Mouse (Mus musculus): Measurements from ENCODE around the gene 3110009E18Rik. TPM values are rescaled to one million over a fixed set of nuclear protein-coding genes. Genes with fewer than 3 reads are reported as not detected.

3110009E18Rik gene
- total RNA-seq, 2 experiments from 2014 or later: 6.6 to 10.3 TPM

DNA sequence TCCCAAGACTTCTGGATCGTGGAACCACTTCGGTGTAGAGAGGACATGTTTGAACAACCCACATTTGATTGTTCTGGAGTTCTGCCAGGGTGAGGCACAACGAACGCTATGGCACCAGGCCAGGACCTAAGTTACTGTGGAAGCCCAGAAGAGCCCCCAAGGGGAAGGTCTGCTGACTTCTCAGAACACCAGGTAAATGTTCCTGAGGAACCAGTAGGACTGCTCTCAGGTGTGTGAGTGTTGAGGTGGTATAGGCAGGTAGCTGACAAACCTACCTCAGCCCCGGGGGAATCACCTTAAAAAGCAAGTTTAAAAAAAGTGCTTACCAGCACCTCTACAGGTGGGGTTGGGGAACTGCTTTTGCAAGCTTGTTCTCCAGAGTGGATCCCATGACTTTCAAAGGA, 15.4 kb upstream of the 3110009E18Rik start:
- DNase-seq: peak; percentile 21

DNA sequence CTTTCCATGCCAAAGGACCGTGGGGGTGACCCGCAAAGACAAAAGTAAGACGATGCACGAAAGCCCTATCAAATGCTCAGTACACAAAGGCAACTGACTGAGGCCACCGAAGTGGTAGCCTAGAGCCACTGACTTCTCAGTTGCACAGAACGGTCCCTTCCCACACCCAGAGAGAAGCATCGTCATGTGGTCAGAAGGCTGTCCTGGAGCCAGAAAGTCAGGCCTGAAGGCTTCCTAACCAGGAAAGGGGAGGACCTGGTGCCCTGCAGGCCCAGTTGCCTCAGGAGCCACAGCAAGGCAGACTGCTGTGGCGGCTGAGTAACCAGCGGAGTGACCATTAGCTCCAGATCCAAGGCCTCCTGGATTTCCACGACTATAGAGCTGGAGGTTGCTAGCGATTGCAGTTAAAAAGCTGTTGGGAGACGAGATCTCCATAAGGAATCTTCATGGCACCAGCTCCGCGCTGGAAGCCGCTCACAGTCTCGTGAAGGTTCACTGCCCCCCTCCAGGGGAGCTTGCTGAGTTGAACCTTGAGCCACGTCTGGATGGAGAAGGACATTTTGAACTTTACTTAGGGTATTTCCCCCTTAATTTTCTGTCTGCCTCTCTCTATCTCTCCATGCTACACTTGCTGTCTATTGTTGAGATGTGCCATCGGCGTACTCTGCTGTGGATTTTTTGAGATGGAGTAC, 11.1 kb upstream of the 3110009E18Rik start:
- no peak for DNase-seq

DNA sequence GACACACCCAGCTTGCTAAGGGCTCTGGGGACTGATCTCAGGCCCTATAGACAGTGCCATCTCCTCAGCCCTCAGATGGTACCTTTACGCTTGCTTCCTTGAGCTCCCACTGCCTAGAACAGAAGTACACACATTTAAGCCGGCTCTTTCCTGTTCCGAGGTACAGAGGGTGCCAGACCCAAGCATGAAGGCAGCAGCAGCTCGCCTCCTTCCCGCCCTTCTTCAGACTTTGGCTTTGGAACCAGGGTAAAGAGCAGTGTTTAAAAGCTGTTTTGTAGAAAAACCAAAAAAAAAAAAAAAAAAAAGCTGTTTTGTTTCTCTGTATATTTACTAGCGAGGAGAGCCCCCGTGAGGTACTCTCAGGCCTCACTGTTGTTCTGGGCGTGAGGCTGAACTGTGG, 9.2 kb upstream of the 3110009E18Rik start:
- no peak for DNase-seq

DNA sequence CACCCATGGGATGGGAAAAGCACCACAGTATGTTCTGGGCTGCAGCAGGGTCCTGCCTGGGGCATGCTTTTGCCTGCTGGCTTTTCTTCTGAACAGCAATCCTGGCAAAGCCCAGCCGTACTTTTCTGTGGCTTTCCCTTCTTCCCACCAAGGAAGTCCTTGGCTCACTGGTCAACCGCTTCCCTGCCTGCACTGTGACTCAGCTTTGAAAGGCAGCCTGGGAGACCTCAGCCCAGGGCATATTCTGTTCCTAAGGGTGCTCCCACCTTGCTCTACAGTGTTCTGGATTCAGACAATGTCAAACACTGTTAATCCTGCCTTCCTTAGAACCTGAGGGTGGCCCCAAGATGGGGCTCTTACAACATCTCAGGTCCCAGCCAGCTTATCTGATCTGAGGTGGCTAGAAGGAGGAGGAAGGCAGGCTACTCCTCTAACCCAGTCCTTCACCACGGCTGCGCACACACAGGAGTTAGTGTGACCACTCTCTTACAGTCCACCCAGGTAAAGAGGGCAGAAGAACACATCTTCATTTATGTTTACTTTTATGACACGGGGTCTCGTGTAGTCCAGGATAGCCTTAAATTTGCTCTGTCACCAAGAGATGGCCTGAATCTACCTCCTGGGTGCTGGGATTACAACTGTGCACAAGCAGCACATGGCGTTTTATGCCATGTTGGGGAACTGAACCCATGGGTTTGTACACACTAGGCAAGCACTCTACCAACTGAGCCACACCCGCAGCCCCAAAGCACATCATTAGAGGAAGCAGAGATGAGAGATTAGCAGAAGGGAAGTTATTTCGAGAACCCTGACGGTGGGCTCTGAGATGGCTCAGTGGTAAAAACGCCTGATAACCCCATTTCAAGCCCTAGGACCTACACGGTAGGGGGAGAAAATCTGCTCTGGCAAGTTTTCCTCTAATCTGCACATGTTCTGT, 8.5 kb upstream of the 3110009E18Rik start:
- no peak for DNase-seq

DNA sequence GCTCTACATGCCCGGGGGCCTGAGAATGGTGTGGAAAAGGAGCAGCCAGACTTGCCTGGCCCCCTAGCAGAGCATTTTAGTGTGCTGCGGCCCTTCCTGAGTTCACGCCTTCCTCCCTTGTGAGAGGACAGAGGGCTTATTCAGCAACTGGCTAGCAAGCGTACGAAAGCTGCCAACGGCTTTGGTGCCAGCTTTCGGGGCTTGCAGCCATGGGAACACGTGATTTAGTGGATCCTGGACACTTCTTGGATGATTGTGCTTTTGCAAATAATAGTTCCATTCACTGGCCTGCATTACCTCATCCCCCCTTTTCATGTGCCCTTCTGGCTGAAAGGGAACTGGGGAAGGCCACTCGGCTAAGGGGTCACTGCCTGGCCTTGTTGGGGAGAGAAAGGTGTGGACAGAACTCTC, 5.3 kb upstream of the 3110009E18Rik start:
- peak; percentile 69 for DNase-seq

DNA sequence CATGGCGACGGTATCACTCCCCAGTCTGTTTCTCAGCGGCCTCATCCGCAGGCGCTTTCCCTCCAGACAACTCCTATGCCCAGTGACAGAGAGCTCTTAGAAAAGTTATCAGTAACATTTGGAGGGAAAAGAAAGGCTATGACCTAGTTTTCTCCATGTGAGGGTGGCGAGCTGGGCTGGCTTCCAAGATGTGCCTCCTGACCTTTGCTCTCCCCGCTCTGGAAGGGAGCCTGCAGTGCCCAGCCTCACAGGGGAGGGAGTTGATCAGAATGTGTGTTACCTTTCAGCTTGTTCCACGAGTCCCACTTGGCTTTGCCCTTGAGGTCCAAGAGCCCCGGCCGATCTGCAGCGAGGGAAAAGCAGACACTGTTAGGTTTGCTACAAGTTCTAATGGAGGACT, 4.9 kb upstream of the 3110009E18Rik start:
- peak; percentile 39 for DNase-seq

DNA sequence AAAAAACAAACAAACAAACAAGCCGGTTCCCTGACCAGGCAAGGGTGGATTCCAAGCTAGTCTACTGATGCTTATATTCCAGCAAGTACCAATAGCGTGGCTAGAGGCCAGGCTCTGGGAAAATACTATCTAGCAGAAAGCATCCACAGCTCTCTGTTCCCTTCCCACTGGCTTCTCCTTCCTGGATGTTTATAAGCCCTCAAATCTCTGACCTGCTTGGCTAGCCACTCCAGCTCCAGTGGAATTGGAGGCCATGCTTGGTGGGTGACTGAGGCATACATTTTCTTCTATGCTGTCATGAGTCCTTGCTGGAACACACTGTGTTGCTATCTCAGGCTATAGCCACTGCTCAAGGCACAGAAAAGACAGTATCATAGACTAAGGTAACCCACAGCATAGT, 2.1 kb upstream of the 3110009E18Rik start:
- no peak for DNase-seq

DNA sequence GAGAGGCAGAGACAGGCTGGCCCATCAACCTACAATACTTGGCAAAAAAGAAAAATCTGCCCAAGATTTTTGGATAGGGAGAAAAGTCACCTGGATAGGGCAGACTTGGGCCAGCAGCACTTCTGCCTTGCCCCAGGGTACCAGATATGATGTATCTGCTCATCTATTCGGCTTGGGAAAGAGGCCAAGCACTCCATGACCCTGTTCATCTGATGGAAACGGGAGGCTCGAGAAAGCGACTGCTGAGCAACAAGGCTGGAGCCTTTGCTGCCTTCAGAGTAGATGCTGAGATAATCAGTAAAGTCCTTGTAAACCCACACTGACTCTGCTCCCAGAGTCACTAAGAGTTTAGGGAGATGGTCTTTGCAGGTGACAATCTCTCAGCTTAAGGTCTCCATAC, 1.6 kb upstream of the 3110009E18Rik start:
- no peak for DNase-seq

DNA sequence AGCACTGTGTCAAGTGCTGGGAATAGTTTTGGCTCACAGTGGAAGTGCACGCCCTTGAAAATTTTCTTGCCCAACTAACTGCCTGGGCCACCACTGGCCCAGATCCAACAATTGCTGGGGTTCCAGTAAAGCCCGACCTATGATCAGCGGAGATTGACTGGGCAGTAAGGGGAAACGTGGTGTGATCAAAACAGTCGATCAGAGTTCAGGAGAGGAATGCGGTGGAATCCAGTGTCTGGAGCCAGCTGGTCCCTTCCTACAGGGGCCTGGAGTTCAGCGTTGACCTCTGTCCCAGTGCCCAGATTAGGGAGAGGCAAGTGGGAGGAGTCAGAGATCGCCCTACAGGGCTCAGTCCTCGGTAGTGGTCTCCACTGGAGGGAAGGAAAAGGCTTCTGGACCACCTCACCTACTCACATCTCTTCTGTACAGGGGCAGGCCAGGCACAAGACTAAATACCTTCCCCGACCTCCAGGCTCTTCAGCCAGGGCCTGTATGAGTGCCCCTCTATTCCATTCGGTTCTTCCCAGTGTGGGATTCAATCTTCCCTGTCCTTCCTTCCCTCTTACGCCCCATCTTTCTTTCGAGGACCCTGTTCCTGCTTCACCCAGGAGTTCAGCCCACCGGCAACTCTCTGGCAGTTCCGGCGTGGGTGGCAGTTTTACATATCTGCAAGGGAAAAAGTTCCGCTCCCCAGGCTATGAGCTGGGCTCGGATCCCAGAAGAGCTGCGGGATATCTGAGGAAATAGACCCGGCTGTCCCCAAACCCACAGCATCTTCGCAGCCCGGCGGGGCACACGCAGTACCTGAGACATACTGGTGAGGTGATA, 632 bp upstream of the 3110009E18Rik start:
- peak; percentile 63 for DNase-seq

DNA sequence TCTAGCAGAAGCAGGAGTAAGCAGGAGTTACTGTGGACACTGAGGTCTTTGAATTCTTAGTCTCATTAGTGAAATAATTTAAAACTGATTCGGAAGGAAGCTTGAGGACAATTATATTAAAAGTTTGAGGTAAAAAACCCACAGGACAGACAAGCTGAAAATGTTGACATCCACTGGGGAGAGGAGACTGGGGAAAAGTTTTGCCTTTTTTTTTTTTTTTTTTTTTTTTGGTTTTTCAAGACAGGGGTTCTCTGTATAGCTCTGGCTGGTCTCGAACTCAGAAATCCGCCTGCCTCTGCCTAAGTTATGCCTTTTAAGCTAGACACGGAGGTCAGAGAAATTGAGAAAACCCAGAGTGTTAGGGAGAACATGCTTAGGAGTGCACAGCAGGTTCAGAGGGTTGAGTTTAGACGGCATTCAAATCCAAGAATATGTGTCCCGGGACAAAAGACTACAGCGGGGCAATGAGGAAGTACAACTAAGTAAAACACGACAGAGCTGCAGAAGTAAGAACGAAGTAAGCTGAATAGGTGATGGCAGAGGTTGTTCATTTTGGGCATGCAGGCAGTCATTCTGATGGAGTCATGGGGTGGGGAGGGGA, 1.0 kb downstream of the 3110009E18Rik start:
- no peak for DNase-seq

DNA sequence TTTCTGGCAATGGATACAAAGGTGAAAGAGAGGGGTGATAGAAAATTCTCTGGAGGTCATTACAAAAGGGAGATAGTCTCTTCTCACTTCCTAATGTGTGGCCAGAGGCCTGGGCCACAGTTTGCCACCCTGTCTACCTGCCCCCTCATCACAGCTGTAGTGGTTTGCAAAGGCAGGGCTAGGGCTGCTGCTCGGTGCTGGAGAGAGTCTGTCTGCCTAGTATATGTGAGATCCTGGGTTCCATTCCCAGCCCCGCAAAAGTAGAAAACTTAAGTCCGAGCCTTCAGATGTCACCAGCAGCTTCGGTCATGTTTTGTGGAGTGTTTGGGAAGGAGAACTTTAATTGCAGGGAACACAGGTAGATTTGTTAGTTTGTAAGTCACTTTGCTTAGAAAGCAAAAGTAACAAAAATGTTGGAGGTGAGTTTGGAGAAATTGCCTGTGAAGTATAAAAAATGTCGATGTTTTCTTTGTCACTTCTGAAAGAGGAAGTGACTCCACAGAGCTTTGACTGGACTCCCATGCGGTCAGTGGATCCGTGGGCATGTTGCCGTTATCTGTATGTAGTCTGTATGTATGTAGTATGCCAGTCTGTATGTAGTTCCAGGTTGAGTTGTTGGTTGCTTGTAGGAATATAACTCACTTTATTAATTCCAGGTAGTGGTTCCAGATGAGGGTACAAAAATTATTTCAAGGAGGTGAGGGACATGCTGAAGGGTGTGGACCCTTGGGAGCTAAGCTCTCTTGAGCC, 1.8 kb downstream of the 3110009E18Rik start:
- DNase-seq: no peak

DNA sequence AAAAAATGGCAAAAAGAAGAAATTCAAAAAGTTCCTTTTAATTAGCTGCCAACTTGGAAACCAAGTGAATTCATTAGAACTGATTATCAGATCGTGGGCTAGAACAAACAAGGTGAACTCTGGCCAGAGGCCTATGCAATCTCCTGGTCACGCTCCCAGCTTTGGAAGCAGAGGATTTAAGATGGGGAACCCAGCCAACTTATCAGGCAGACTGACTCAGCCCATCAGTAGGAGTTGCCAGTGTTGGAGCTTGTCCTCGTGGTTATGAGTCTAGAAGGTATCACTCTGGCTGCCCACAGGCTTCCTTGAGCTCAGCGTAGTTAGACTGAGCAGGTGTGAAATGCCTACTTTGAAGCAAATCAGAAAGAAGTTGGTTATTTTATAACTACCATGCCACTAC, 3.9 kb downstream of the 3110009E18Rik start:
- no peak for DNase-seq

DNA sequence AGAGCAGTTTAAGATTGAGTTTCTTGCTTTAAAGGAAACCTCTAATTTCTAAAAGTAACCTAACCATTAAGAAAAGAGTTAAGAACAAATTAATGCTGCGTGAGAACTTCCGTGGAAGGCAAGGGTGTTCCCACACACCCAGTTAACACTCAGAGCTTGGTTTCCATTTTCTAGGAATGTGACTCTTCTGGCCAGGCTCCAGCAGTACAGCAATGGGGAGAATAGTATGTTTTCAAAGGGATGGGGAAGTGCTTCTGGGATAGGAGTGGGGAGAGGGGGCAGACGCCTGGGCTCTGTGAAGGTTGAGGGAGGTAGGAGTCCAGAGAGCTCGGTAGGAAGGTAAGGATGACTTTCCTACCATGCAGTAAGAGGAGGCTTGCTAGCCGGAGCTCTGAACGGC, 4.5 kb downstream of the 3110009E18Rik start:
- no peak for DNase-seq

DNA sequence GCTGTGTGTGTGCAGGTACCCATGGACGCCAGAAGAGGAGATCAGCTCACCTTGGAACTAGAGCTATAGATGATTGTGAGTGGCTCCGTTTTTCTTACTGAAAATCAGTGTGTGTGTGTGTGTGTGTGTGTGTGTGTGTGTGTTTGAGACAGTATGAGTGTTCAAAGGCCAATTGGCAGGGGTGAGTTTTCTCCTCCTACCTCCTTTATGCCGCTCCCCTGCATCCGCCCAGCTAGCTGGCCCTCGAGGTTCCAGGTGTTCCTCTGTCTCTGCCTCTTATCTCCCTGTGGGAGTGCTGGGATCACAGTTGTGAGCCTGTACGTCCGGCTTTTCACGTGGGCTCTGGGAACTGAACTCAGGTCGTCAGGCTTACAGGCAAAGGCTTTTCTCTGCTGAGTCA, 5.3 kb downstream of the 3110009E18Rik start:
- no peak for DNase-seq

DNA sequence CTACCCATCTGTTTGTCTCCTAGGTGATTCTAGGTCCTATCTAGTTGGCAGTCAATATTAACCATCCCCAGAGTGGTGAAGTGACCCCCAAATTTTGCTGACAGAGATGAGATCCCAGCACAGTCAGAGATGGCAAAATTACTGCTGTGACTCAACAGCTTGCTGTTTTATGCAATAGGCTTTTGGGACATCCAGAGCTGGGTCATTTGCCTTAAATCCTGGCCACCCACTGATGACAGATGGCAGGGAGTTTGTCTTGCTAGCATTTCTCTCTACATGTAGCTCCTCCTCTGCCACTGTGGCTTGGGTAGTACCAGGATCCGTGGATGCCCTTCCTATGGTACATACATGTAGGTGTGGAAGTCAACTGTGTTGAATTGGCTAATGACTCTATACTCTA, 11.4 kb downstream of the 3110009E18Rik start:
- no peak for DNase-seq

DNA sequence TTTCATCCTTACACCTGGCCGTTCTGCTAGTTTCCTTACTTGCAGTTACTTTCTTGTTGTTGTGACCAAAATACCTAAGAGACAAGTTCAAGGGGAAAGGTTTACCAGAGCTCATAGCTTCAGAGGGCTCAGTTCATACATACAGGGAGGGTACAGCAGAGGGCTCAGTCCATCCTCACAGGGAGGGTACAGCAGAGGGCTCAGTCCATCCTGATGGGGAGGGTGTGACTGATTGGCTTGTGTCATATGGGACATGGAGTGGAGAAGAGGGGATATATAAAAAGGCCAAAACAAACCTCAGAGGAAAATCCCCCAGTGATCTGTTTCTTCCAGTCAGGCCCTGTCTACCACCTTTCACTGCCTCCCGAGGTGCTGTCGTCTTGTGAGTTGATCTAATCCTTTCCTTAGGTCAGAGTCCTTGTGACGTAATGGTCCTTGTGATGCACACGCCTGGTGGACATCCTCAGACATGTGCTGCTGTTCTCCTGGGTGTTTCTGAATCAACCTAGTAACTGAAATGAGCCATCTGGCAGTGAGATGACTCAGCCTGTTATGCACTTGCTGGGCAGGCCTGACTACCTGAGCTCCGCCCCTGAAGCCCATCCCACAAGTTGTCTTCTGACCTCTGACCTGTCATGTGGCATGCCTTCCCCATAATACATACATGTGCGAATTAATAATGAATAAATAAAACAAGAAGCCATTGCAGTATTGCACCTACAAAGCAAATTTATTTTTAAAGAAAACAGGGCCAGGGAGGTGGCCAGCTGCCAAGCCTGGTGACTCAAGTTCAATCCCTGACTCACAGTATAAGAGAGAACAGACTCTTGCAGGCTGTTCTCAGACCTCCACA, 15.2 kb downstream of the 3110009E18Rik start:
- no peak for DNase-seq

DNA sequence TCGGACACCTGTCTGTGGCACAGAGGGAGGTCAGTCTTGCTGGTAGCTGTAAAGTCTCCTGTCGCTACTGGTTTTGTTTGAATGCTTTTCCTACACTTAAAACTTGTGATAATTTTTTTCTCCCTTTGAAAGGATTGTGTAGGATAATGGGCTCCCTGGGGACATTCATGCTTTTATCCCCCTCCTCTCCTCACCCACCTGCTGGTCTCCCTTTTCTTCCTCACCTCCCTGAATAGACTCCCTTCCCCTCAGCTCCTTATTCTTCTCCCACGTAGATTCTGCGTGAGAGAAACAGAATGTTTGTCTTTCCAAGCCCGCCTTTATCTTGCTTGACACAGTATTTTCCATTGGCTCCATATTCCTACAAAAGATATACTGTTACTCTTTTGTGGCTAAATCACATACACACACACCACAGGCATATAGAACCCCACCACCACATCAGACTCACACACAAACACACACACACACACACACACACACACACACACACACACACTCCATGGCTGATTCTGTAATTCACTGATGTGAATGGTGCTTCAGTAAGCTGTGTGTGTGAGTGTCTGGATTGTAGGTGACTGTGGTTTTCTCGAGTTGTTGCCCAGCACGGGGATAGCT, 18.0 kb downstream of the 3110009E18Rik start:
- no peak for DNase-seq

DNA sequence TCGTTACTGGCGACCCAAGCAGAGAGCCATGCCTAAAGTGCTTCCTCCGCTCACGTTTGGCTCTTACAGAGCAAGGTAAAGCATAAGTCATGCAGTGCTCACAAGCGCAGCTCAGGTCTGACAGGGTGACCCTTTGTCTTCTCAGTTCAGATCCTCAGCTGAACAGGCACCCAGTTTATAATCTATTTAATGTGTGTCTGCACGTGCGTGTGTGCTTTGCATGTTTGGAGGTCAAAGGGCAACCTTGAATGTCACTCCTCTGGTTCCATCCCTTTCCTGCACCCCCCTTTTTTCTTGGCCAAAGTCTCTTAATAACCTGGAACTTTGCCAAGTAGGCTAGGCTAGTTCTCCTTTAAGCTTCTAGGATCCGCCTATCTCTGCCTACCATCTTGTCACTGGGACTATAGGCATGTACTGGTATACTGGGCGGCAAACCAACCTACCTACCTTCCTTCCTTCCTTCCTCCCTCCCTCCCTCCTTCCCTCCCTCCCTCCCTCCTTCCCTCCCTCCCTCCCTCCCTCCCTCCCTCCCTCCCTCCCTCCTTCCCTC, 19.2 kb downstream of the 3110009E18Rik start:
- no peak for DNase-seq

DNA sequence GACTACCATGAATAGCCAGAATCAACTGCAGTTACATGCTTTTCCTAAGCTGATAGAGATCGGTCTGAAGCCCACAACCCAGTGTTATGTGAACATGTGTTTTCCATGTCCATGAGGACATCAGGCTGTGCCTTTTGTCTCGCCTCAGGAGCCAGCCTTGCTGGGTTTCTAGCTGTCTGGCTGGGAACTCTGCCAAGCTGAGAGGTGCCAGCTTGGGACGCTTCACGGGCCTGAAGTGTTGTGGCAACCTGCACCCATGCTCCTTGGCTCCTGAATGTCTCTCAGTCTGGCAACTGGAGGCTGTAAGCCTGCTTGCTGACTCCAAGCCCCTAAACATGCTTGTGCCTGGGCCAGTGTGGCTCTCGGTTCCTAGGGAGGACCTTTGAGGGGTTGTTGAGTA, 21.6 kb downstream of the 3110009E18Rik start:
- DNase-seq: peak; percentile 78

Measured in heart, postnatal 4 days (tissue).